Mouse (Mus musculus): Measurements from ENCODE around the gene Hyal4.

Gene Hyal4

DNA sequence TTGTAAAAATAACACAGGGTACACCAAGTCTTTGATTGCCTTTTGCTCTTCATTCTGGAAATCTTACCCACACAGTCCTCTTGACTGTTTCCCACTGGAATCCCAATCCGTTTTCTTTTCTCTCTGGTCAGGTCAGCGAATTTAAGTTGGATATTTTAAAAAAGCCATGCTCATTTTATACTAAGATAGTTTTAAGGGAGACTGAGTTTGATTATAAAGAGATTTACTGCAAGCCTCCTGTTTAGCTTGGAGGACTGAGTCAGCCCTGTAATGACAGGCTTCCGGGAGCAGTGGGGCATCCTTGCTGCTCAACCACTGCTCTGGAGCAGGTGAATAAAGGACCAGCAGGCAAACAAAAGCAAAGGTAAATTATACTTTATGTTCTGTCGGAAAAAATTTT lies at the start of gene Hyal4:
Gene Hyal4, plus strand, starts transcription at position 301 of the 400 bp plus-strand sequence.
- no peak for DNase-seq (ENCODE audit: low read depth, low spot score)

DNA sequence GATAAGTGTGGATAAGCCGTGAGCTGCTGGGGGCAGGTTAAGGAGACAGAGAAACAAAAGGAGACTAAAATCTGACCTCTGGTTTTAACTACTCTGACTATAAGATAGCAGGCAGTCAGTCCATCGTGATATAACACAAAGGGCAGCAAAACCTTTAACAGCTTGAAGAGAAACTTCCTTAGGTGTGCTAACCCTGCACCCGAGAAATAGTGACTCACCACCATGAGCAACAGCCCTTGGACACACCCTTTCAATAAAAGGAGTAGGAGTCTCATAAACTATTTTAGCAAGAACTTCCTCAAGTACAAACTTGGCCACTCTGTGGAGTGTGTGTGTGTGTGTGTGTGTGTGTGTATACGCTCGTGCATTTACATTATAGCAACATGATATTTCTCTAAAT lies 41.0 kb upstream of the Hyal4 start:
- DNase-seq (ENCODE audit: low read depth, low spot score): peak; percentile 38

DNA sequence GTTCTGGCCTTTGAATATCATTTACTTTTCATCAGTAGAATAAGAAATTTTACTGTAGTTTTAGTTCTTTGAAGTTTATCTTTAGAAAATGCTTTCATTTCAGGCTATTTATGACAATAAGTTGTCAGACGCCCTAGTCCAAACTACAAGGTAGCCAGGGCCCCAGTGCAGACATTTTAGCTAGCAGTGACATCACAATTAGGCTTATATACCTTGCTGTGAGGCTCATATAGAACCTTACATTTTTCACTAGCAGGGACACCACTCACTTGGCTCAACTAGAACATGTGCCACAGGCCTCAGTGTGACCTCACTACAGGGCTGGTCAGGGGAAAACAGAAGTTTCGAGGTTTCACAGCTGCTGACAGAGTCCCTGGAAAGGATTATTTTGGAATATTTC lies 40.6 kb upstream of the Hyal4 start:
- DNase-seq (ENCODE audit: low read depth, low spot score): no peak

- DNase-seq (ENCODE audit: low read depth, low spot score): peak; percentile 79
Observed at GRCm38 (mm10) chr6:24721317-24722099, 26.6 kb upstream of the Hyal4 start.

DNA sequence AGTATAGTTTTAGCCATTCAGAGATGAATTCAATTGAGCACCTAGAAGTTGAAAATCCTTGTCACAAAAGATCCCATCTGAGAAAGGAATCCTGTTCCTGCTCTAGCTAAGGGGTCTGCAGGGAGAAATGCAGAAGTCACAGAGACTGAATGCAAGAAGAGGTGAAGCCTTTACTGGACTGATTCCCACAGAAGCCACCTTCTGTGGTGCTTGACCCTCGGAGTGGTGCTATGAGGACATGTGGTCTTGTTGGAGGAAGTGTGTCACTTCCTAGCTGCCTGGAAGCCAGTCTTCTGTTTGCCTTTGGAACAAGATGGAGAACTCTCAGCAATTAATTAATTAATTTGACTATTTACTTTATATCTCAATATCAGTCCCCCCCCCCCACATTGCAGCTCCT lies 20.0 kb upstream of the Hyal4 start:
- no peak for DNase-seq (ENCODE audit: low read depth, low spot score)

DNA sequence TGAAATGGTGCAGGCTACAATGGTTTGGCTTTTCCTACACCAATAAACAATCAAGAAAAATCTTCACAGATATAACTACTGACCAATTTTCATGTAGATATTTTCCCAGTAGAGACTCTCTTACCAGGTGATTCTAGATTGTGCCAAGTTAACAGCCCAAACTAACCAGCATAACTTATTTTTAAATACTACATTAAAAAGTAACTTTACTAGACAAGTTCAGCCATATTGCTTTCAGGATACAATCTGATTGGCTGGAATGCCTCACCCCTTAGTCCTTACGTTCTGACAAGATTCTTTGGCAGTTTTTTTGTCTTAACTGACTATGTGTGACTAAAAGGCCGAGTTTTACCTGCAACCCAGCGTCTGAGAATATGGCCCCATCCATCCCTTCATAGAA lies 15.2 kb upstream of the Hyal4 start, which contains the start of gene Hyal6:
Gene Hyal6, plus strand, starts transcription at position 301 of the 400 bp plus-strand sequence.
- DNase-seq (ENCODE audit: low read depth, low spot score): no peak

GRCm38 (mm10) chr6:24734565-24734964 lies 13.6 kb upstream of the Hyal4 start:
- peak; percentile 54 for DNase-seq (ENCODE audit: low read depth, low spot score)

- no peak for DNase-seq (ENCODE audit: low read depth, low spot score)
Observed at GRCm38 (mm10) chr6:24759281-24759680, 11.2 kb downstream of the Hyal4 start.

GRCm38 (mm10) chr6:24766261-24766660 lies 18.1 kb downstream of the Hyal4 start:
- DNase-seq (ENCODE audit: low read depth, low spot score): no peak

DNA sequence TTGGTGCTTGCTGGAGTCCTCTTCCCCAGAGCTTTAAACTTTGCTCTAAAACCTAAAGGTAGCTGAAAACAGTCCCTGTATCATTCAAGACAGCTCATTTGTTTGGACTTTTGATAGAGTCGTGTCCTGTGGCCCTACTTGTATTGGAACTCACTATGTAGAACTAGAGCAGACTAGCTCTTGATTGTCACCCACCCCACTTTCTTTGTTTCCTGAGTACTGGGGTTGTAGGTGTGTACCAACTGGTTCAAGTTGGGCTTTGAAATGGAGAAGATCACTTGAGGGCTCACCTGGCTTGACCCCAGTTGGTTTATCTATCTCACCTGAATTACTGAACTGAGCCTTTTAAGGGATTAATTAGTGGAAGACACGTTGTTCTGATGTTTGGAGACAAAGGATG lies 31.1 kb downstream of the Hyal4 start:
- no peak for DNase-seq (ENCODE audit: low read depth, low spot score)

DNA sequence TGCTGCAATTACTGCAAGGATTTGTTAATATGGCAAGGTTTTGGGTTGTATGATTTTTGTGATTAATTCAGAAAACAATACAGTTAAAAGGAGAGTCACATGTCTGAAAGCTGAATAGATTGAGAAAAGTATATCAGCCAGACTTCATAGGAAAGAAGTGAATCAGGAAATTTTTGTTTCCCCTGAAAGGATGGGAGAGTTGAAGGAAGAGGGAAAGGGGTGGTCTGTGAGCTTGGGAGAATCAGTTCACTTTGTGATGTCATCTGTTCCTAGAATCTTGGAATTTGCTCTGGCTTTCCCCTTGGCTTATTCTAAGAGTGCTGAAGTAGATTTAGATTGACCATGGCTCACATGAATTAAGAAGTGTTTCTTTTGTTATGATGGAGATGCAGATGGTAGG lies 42.8 kb downstream of the Hyal4 start, which contains the start of gene Spam1:
Gene Spam1, plus strand, starts transcription at position 301 of the 400 bp plus-strand sequence.
- DNase-seq (ENCODE audit: low read depth, low spot score): no peak
